Mouse (Mus musculus) embryonic stem cell, embryonic (primary cell): ENCODE results near the gene P2ry14.
"Not testable (repeated sequence)": the region's sequence is repeated elsewhere in the genome, so short reads cannot be mapped to it uniquely, and the experiment has no call there.

Experiments
- CTCF ChIA-PET, 4 experiments: fragments of 300-600 bp in 2 of 4; fragments of 350-600 bp in 2 of 4; sonication (Branson Sonifier 250); formaldehyde crosslinking; loops; one replicate each; lab custom pipeline; 2022; ENCODE audit warnings: inconsistent platforms in 2 of 4; lab: Charles Lee
- POLR2A ChIA-PET, 4 experiments: fragments of 300-600 bp in 2 of 4; fragments of 350-600 bp in 2 of 4; sonication (Branson Sonifier 250); formaldehyde crosslinking; loops; one replicate each; lab custom pipeline; 2022; ENCODE audit warnings: antibody characterized with exemption in 4 of 4, inconsistent platforms in 1 of 4; lab: Charles Lee

Gene P2ry14

GRCm38 (mm10) chr3:59121780-59122449, 31.5 kb downstream of the P2ry14 start:
- POLR2A ChIA-PET = interaction anchor here in 1 of 4 experiments (2.1 kb wide), 1 partner anchor 117 kb away, joined by 7 read pairs; the partner anchor contains the start of gene Med12l
- CTCF ChIA-PET = interaction anchor here in 2 of 4 experiments (0.9 to 2.4 kb wide), 5 partner anchors 35 to 622 kb away, joined by 3 to 9 read pairs (median 3); no protein-coding TSS in a partner anchor

- ChIA-PET POLR2A (interaction anchor here in 2 of 4 experiments (1.2 to 2.1 kb wide), 2 partner anchors 8 to 116 kb away, joined by 3 to 7 read pairs; partner anchors contain the start of gene Med12l (in 1 of the 2)), CTCF (interaction anchor here (0.7 to 2.4 kb wide), 26 partner anchors 8 to 936 kb away, joined by 3 to 14 read pairs (median 4); partner anchors contain the start of gene Igsf10 (in 1 of the 4))
These were observed 32.2 kb downstream of the P2ry14 start for GRCm38 (mm10) chr3:59121067-59121730.

GRCm38 (mm10) chr3:59113973-59114517, 39.4 kb downstream of the P2ry14 start:
- ChIA-PET CTCF (no interaction called here), POLR2A (no interaction called here)

- CTCF ChIA-PET = interaction anchor here in 1 of 4 experiments (0.8 kb wide), 1 partner anchor 36 kb away, joined by 3 read pairs; no protein-coding TSS in a partner anchor
- POLR2A ChIA-PET = interaction anchor here in 1 of 4 experiments (1.0 kb wide), 1 partner anchor 9 kb away, joined by 3 read pairs; no protein-coding TSS in a partner anchor
These were observed 40.1 kb downstream of the P2ry14 start for GRCm38 (mm10) chr3:59113291-59113690.

GRCm38 (mm10) chr3:59111944-59112343, 41.5 kb downstream of the P2ry14 start:
- ChIA-PET POLR2A (no interaction called here), CTCF (no interaction called here)

GRCm38 (mm10) chr3:59109834-59110233, 43.6 kb downstream of the P2ry14 start:
- CTCF ChIA-PET = interaction anchor here in 1 of 4 experiments (0.6 kb wide), 1 partner anchor 14 kb away, joined by 3 read pairs; no protein-coding TSS in a partner anchor
- POLR2A ChIA-PET = not testable (repeated sequence)

GRCm38 (mm10) chr3:59107439-59107838, 46.0 kb downstream of the P2ry14 start:
- CTCF ChIA-PET = interaction anchor here in 1 of 4 experiments (0.7 kb wide), 1 partner anchor 13 kb away, joined by 5 read pairs; no protein-coding TSS in a partner anchor
- POLR2A ChIA-PET = no interaction called here

GRCm38 (mm10) chr3:59104462-59104861, 49.0 kb downstream of the P2ry14 start:
- ChIA-PET POLR2A (interaction anchor here in 1 of 4 experiments (1.3 kb wide), 1 partner anchor 9 kb away, joined by 3 read pairs; no protein-coding TSS in a partner anchor), CTCF (interaction anchor here in 1 of 4 experiments (0.5 to 0.6 kb wide), 2 partner anchors 131 to 259 kb away, joined by 3 to 13 read pairs; no protein-coding TSS in a partner anchor)

- ChIA-PET POLR2A (no interaction called here), CTCF (no interaction called here)
These were observed 51.3 kb downstream of the P2ry14 start for GRCm38 (mm10) chr3:59102146-59102545.

GRCm38 (mm10) chr3:59101218-59101986, 52.0 kb downstream of the P2ry14 start, which contains the start of gene Gpr171:
Gene Gpr171 (minus strand): TSS chr3:59101821.
- ChIA-PET CTCF (no interaction called here), POLR2A (no interaction called here)

- ChIA-PET CTCF (no interaction called here), POLR2A (no interaction called here)
These were observed 54.9 kb downstream of the P2ry14 start for GRCm38 (mm10) chr3:59098540-59098939.

GRCm38 (mm10) chr3:59097421-59097820, 56.0 kb downstream of the P2ry14 start:
- ChIA-PET CTCF (no interaction called here), POLR2A (no interaction called here)

- ChIA-PET CTCF (no interaction called here), POLR2A (no interaction called here)
These were observed 60.7 kb downstream of the P2ry14 start for GRCm38 (mm10) chr3:59092702-59093101.

GRCm38 (mm10) chr3:59080919-59081318, 72.5 kb downstream of the P2ry14 start:
- ChIA-PET POLR2A (interaction anchor here in 1 of 4 experiments (0.7 kb wide), 1 partner anchor 75 kb away, joined by 4 read pairs; the partner anchor contains the start of gene Med12l), CTCF (interaction anchor here in 3 of 4 experiments (0.7 to 1.5 kb wide), 4 partner anchors 12 to 179 kb away, joined by 3 to 5 read pairs (median 3); no protein-coding TSS in a partner anchor)

GRCm38 (mm10) chr3:59080293-59080916, 73.0 kb downstream of the P2ry14 start:
- POLR2A ChIA-PET = interaction anchor here in 1 of 4 experiments (0.7 kb wide), 1 partner anchor 75 kb away, joined by 4 read pairs; the partner anchor contains the start of gene Med12l
- CTCF ChIA-PET = interaction anchor here in 3 of 4 experiments (0.6 to 1.5 kb wide), 4 partner anchors 11 to 41 kb away, joined by 3 to 5 read pairs (median 3); no protein-coding TSS in a partner anchor

- ChIA-PET CTCF (no interaction called here), POLR2A (interaction anchor here in 1 of 4 experiments (0.7 kb wide), 1 partner anchor 96 kb away, joined by 3 read pairs; no protein-coding TSS in a partner anchor)
These were observed 74.1 kb downstream of the P2ry14 start for GRCm38 (mm10) chr3:59079327-59079726.

GRCm38 (mm10) chr3:59078585-59078984, 74.8 kb downstream of the P2ry14 start:
- POLR2A ChIA-PET = interaction anchor here in 1 of 4 experiments (0.7 kb wide), 1 partner anchor 96 kb away, joined by 3 read pairs; no protein-coding TSS in a partner anchor
- CTCF ChIA-PET = interaction anchor here in 1 of 4 experiments (1.4 kb wide), 1 partner anchor 666 kb away, joined by 5 read pairs; no protein-coding TSS in a partner anchor
